Mouse (Mus musculus): ENCODE measurements around the gene Tmem208.

Tmem208 gene

DNA sequence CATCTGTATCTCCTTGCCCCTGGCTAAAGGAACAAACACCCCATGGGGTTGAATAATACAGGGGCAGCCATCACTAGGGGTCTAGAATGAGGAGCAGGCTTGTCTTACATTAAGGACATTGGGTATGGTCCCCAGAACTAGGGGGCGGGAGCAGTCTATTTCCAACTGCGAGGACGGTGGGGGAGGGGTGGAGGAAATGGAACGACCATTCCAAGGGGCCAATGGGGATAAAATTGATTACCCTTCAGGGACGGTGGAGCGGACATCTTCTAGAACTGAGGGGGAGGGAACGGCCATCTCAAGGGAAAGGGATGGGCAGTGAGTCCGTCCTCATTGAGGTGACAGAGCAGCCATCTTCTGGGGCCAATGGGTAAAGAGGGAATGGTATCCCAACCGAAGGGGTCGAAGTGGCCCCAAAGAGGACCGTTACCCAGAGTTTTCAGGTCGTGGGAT, 487 bp upstream of the Tmem208 start:
- DNase-seq (ENCODE audit: low read depth, low spot score), result peak; percentile 14

DNA sequence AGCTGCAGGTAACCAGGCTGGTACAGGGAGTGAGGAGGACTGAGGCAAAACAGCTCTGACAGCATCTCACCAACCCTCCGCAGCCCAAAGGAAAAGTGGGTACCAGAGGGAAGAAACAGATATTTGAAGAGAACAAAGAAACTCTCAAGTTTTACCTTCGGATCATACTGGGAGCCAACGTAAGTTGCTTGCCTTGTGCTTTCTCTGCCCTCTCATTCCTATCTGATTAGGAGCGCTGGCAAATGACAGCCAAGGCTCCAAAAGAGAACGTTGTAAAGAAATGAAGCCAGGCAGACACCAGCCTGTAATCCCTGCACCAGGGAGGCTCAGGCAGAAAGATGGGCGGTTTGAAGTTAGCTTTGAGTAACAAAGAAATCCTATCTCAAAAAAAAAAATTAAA, 814 bp downstream of the Tmem208 start:
- no peak for DNase-seq (ENCODE audit: low read depth, low spot score)

DNA sequence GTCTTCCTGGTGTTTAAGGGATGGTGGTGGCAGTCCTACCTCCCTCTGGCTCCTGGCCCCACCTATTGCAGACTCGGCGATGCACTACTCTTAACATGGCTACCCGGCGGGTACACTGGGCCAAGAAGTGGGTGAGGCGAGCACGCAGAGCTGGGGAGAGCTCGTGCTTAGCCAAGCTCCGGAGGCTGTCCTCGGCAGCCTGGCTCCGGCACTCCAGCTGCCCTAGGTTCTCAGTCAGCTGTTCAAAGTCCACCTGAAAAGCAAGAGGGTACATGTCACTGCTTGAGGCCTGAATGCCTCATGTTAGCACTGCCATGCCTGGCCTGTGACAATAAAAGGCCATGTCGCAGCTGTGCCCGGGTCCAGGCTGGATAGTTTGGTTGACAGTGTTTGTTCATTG, 4.2 kb downstream of the Tmem208 start:
- DNase-seq (ENCODE audit: low read depth, low spot score), result no peak

DNA sequence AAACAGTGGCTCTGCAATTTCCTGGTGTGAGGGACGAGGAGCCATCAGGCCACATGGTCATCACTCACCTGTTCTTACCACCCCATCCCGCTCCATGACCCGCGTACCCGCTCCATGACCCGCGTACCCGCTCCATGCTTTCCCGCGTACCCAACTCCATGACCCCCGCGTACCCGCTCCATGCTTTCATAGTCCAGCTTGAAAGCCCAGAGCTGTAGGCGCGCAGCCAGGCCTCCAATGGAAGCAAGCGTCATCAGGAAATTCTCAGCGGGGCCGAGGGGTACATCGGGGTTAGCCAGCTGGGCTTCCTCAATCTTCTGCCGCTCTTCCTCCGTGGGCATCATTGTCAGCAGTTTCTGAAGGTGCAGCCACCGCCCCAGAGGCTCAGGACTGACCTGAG, 5.3 kb downstream of the Tmem208 start:
- DNase-seq (ENCODE audit: low read depth, low spot score), result no peak

DNA sequence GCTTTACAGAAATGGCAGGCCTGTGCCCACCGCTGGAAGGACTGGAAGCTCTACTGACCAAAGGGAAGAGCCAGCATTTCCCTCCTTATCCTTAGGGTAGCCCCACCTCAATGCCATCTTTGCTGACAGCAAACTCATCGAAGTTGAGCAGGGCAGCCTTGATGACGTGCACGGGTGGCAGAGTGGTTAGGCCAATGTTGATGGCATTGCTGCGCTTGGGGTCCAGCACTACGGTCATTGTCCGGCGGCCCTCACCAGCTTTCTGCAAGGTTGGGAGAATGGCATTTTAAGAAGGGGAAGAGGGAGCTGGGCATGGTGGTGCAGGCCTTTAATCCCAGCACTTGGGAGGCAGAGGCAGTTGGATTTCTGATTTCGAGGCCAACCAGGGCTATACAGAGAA, 5.8 kb downstream of the Tmem208 start:
- no peak for DNase-seq (ENCODE audit: low read depth, low spot score)

DNA sequence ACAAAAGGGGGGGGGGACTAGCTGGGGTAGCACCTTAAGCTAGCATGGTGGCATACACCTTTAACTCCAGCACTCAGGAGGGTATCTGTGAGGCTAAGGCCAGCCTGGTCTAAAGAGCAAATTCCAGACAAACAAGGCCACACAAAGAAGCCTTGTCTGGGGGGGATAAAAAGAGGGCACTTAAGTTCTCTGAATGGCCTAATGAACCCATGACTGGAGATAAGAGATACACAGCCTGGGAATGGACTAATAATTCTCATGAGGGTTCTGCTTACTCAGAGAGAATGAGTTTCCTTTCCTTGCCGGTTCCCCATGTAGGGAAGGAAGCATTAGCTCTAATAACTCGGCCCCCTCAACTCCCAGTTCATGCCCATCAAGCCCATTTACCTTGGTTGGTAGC, 6.4 kb downstream of the Tmem208 start:
- DNase-seq (ENCODE audit: low read depth, low spot score), result no peak

DNA sequence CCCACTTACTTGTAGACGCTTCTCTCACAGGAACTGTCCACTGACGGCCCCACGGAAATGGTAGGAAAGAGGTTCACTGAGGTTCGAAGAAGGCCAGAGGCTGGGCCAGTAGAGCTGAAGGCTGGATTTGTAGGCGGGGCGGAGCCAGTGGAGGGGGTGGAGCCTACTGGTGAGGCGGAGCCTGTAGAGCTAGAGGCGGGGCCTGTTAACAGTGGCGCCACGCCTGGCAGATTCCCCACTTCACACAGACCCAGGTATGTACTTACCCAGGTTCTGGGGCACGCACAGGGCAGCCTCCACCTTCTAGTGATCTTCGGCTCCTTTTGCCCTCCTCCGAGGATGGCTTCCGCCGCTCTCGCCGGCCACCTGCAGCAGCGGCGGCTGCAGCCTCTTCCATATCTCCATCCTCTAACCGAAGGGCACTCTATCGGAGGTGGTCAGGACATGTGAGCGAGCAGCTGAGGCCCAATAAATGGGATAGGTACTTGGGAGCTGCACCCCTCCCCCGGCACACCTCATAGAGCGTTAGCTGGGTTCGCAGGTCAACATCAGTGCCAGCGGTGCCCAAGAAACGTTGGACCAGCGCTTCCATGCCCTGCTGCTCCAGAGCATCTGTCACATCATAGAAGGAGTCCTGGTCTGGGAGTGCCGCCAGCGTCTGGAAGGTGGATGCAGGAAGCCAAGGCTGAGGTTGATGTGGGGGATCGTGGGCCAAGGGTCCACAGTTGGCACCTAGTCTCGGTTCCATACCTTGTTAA, 10.4 kb downstream of the Tmem208 start:
- no peak for DNase-seq (ENCODE audit: low read depth, low spot score)

DNA sequence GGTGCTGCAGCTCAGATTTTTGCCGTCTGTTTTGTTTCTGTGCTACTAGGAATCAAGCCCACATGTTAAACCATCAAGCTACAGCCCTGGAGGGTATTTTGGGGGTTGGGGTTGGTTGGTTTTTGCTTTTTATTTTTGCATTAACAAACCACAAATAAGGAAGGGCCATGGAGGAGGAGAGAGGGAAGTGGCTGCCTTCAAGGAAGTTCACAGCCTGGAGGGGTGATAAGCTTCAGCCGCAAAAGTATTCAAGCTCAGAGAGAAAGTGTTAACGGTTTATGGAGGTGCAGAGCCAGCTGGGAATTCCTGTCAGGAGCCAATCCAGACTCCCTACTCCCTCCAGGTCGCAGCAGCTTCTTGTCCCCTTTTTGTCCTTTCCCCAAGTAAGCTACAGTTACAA, 12.8 kb downstream of the Tmem208 start:
- DNase-seq (ENCODE audit: low read depth, low spot score), result no peak

DNA sequence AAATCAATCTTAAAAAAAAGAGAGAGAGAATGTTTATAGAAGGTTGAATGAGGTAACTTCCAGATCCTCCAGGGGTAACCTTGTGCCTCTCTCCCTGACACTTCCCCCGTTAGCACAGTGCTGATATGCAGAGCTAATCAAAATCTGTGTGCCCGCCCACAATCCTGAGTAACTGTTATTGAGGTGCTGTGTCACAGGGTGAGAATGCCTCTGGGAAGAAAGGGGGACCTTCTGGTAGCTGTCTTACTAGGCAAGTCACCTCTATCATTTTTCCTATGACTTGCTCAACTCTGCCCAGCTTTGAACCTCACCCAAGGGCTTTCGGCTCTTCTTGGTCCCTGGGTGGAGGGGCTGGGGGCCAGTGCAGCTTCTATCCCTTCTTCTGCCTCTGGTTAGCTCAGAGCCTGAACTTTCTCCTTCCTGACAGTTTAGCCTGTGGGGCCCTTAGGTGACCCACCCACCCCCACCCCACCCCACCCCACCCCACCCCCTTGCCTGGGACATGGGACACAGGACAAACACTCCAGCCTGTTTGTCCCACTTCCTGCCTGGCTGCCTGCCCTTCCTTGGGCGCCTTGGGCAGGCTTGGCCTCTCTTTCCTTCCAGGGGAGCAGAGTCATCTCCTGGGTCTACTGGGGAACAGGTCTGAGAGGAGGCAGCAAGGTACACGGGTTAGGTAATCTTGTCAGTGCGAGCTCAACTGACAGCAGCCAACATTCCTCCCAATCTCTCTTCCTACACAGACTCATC, 13.9 kb downstream of the Tmem208 start:
- no peak for DNase-seq (ENCODE audit: low read depth, low spot score)

DNA sequence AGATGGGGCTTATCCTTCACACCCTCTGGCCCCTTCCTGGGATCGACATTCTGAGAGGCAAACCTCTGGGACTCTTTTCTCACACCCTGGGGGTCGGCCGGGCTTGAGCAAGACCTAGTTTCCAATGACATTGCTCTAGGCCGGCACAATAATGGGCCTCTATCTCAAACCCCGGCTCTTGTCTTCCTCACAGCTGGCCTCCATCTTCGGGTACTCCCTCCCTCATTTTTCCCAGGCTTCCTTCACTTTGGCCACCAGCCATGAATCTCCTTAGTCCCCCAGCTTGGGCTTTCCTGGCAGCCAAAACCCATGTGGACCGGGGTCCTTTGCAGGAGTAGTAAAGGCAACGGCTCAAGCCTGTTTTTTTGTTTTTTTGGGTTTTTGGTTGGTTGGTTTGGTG, 15.2 kb downstream of the Tmem208 start:
- no peak for DNase-seq (ENCODE audit: low read depth, low spot score)

DNA sequence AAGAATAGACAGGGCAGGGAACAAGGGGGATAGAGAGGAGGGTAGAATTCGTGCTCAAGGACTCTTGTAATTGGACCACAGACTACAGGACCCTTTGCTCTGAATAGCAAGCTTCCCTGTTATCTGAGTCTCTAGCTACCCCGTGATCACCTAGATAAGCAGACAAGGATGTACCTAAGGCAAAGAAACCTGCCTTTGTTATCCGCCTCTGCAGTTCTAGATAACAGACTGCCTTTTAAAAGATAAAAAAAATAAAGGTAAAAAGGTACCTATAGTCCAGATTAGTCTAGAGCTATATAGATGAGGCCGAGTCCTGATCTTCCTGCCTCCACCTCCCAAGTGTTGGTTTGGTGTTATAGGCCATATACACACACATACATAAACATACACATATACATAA, 16.6 kb downstream of the Tmem208 start:
- DNase-seq (ENCODE audit: low read depth, low spot score), result no peak

DNA sequence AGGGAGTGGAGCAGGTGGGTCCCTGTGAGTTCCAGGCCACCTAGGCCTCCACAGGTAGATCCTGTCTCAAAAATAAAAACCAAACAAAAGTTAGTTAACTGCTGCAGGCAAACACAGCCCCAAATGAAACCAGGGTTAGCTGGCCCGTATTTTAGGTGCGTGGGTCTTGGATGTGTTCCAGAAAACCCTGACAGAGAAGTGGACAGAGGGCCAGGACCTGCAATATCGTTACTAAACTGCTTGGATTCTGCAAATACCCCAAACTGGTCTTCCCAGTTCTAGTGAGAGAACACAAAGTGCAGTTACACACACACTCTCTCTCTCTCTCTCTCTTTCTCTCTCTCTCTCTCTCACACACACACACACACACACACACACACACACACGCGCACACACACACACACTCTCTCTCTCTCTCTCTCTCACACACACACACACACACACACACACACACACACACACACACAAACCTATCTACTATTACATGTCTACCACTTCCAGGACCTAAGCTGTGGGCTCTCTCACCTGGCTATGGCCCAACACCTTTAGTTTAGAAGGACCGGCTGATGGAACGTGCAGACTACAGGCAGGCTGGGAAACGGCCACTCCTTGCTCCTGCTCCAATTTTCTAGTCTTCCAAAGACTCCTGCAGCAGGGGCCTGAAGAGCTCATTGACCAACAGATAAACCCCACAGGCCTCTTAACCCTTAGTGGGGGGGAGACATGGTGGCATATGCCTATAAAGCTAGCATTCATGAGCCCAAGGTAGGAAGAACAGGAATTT, 17.8 kb downstream of the Tmem208 start:
- DNase-seq (ENCODE audit: low read depth, low spot score), result no peak

DNA sequence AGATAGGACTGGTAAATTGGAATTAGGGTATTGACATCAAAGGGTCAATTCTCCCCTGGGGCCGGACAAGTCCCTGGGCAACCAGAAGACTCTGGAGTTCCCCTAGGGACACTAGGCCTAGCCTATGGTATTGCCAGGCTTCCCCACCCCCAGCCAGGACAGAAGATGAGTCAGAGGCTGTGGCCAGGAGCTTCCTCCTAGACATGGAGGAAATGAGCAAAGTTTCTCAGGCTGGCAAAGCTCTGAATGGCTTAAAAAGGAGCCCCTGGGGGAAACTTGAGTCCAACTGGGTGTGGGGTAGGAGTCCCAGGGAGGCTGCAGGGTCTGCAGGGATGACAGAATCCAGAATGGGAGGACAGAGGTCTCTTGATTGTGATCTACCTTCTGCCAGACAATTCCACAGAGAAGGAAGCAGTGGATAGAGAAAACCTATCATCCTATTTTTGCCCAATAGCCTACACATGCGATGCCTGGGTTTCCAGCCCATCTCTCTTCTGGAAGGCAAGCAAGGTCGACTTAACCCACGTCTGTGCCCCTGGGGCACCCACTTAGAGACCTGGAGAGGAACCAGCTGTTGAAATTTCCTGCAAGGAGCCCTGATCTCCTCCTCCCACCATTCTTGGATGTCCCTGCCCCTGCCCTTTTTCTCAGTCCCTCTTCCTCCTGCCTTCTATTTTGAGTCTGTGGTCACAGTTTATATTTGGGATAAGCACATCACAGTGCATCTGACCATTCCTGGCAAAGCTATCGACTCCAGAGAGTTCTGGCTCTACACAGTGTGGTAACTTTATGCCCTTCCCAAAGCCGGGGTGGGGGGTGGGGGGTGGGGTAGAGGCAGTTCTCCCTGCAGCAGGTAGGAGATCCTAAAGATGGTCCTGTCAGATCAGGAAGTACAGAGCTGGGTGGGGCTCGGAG, 19.2 kb downstream of the Tmem208 start:
- DNase-seq (ENCODE audit: low read depth, low spot score), result no peak

DNA sequence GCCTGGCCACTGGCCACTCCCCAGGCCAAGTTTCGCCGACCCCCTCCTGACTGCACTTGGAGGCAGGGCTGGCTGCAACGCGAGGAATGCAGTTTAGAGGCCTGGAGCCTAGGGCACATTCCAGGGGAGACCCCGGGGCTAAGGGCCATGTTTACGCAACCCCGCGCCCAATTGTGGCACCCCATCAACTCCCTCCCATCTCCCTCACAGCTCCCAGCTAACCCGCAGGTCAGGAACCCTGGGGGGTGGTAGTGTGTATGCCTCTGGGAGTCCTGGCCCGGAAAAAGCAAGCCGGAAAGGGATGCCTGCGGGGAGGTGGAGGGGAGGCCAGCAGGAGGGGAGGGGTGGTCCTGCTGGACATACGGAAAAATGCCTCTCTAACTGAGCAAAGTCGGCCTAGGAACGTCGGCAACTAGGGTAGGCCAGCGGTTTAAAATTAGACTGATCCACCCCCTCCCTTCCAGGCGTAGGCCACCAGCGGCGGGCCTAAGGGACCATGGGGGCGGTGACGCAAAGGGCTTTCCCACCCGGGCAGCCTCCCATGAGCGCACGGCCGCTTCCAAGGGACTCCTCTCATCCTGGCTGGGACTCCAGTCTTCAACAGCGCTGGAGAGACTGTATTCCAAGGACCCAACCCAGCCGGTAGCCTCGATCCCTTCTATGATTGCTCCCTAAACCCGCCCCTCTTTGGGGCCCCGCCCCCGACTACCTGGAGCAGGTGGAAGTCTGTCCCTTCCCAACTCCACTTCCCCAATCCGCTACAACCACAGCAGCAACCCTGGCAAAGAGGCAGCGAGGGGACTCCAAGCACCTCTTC, 20.7 kb downstream of the Tmem208 start:
- DNase-seq (ENCODE audit: low read depth, low spot score), result peak; percentile 41

DNA sequence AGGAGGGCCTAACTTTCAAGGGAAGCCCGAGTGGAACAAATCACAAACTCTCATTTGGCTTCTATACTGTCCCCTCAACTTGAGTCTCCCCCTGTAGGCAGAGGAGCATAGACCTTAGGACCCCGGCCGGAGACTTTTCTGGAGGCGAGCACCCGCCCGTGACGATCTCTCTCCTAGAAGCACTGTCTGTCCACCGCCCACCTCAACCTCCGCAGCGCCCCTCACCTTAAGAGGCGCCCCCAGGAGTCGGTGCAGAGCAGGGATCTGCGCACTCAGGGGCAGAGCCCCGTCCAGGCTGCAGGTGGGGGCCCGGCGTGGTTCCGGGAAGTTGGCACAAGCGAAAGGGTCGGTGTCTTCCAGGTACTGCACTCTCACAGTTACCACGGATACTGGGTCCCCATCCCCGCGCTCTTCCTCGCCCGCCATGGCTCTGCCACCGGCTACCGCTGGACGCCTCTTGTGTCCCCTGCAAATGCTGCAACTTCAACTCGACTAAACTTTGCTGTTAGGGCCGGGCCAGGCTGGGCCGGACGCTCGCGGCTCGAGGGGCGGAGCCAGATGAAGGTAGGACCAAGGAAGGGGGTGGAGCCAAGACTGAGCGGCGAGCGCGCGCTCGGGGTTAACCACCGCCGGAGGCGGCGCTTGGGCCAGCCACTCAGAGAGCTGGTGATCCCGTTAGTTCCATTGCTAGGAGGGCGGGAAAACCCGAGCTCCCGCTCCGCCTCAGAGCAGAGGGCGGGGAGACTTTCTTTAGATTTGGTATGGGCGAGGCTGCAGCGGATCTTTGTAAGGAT, 21.5 kb downstream of the Tmem208 start, which contains the start of gene Fhod1:
Fhod1 (minus strand) TSS at position 526 of the 794 bp plus-strand sequence.
- DNase-seq (ENCODE audit: low read depth, low spot score), result peak; percentile 98

DNA sequence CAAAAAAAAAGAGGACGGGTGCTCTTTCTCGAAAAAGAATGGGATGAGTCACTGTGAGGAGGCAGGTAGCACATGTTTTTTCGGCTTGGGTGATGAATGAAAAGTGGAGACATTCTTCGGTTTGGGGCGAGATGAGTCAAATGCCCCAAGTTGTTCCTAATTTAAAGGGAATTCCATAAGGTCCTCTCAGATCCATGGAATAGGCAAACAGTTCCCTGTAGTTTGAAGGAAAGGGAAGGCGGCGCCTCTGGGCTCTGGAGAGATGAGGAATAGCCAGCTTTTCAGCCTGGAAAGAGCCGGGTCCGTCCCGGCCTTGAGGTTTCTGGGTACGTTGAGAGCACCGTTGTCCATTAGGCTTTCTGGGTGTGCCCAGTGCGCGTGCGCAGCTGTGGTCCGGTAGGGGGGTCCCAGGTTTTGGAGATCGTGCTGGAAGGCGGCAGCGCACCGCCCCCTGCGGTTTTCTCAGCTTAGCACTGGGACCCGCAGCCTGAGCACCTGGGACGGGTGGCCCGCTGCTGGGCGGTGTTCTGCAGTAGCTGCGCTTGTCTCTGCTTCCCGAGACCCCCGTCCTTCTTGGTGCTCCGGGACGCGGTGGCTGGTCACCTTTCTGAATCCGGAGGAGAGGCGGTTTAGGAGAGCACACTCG, 22.4 kb downstream of the Tmem208 start, which contains the start of gene Slc9a5:
Slc9a5 (plus strand) TSS at position 394 of the 646 bp plus-strand sequence.
- peak; percentile 83 for DNase-seq (ENCODE audit: low read depth, low spot score)

DNA sequence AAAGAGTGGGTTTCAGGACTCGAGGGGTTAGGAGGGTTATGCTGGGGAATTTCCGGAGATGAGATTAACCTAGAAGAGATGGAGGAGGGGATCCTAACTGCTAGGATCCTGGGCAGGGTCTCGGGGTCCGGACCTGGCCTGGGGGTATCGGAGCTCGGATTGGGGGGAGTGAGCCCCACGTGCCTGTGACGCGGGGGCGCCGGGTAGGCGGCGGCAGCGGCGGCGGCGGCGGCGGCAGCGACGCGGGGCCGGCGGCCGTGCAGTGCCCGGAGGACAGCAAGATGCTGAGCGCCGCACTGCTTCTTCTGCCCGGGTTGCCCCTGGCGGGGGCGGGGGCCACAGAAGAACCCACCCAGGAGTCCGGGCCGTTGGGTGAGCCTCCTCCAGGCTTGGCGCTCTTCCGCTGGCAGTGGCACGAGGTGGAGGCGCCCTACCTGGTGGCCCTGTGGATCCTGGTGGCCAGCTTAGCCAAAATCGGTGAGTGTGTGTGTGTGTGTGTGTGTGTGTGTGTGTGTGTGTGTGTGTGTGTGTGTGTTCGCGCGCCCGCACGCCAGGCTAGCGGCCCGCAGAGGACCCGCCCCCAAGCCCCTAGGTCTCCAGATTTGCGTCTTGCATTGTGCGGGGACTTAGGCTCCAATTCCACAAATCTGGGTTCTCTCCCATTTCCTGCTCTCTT, 23.1 kb downstream of the Tmem208 start:
- peak; percentile 51 for DNase-seq (ENCODE audit: low read depth, low spot score)

DNA sequence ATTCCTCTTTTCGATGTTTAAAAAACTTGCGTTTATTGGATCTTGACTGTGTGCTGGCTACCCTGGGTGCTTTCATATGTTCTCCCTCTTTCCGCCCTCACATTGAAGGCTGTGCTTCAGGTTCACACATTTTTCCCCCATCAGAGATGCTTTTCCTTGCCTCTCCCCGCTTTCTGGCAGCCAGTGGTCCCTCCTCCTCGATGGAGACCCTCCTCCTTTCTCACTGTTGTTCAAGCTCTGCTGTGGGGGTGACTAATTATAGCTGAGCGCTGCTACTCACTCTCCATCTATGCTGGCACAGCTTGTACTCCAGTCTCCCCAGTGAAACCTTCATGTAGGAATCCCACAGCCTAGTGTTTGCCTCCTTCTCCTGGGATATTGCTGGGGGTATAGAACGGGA, 24.0 kb downstream of the Tmem208 start:
- DNase-seq (ENCODE audit: low read depth, low spot score), result no peak

Data from forelimb bud, embryonic 11.5 days (tissue).